Mouse (Mus musculus): ENCODE results near the gene Mdm1. TPM values are rescaled to one million over a fixed set of nuclear protein-coding genes. Genes with fewer than 3 reads are reported as not detected.
"Not testable (repeated sequence)": the region's sequence is repeated elsewhere in the genome, so short reads cannot be mapped to it uniquely, and the experiment has no call there.

Mdm1 gene
- polyA plus RNA-seq, 1 experiment: 23.3 TPM

GRCm38 (mm10) chr10:118178735-118179151 is 37.1 kb downstream of the Mdm1 start:
- TF ChIP-seq POLR2A (IDR thresholded peaks at IDR 0.05; ENCODE audit: control insufficient read depth, extremely low read depth, insufficient read depth, low read length, poor library complexity) (no peak), CTCF (IDR thresholded peaks at IDR 0.05; ENCODE audit: borderline replicate concordance, control insufficient read depth, extremely low read depth, insufficient read depth, low read length, poor library complexity) (no peak)
- Histone ChIP-seq H3K36me3 (ENCODE audit: control insufficient read depth, insufficient read depth, low read length) (no peaks in the 10 kb centered on the region), H3K4me1 (replicated peaks; ENCODE audit: control insufficient read depth, insufficient read depth, low read length) (0 out of 2 replicates have a peak, but pooled peaks cover 2% of the 10 kb centered on the region), H3K27me3 (ENCODE audit: control insufficient read depth, insufficient read depth, low read length) (no peaks in the 10 kb centered on the region), H3K27ac (ENCODE audit: control insufficient read depth, insufficient read depth, low read length) (no peak overlapping the region), H3K4me3 (ENCODE audit: control insufficient read depth, insufficient read depth, low read length) (no peak overlapping the region)
- 12% methylated on average over 10 of the region's 10 CpGs for whole genome bisulfite sequencing
- DNase-seq: no peak

GRCm38 (mm10) chr10:118179265-118179664 is 37.7 kb downstream of the Mdm1 start:
- no peak for TF ChIP-seq CTCF (IDR thresholded peaks at IDR 0.05; ENCODE audit: borderline replicate concordance, control insufficient read depth, extremely low read depth, insufficient read depth, low read length, poor library complexity)
- TF ChIP-seq POLR2A (IDR thresholded peaks at IDR 0.05; ENCODE audit: control insufficient read depth, extremely low read depth, insufficient read depth, low read length, poor library complexity): no peak
- DNase-seq: no peak
- Histone ChIP-seq H3K4me3 (ENCODE audit: control insufficient read depth, insufficient read depth, low read length) (no peak overlapping the region), H3K36me3 (ENCODE audit: control insufficient read depth, insufficient read depth, low read length) (no peaks in the 10 kb centered on the region), H3K27me3 (ENCODE audit: control insufficient read depth, insufficient read depth, low read length) (no peaks in the 10 kb centered on the region), H3K27ac (ENCODE audit: control insufficient read depth, insufficient read depth, low read length) (no peak overlapping the region), H3K4me1 (replicated peaks; ENCODE audit: control insufficient read depth, insufficient read depth, low read length) (0 out of 2 replicates have a peak, but pooled peaks cover 2% of the 10 kb centered on the region)
- WGBS: 90% methylated on average over 11 of the region's 11 CpGs

- H3K27ac ChIP-seq (ENCODE audit: control insufficient read depth, insufficient read depth, low read length); H3K4me3 ChIP-seq (ENCODE audit: control insufficient read depth, insufficient read depth, low read length); DNase-seq; H3K4me1 ChIP-seq (replicated peaks; ENCODE audit: control insufficient read depth, insufficient read depth, low read length); H3K27me3 ChIP-seq (ENCODE audit: control insufficient read depth, insufficient read depth, low read length); H3K36me3 ChIP-seq (ENCODE audit: control insufficient read depth, insufficient read depth, low read length): not testable (repeated sequence)
- WGBS: 8% methylated on average over 3 of the region's 3 CpGs
Measured at GRCm38 (mm10) chr10:118195150-118195549, 53.5 kb downstream of the Mdm1 start.

- no peaks in the 10 kb centered on the region for H3K4me1 ChIP-seq (replicated peaks; ENCODE audit: control insufficient read depth, insufficient read depth, low read length)
- WGBS: 93% methylated on average over 4 of the region's 4 CpGs
- no peak within 1 kb of the TSS for H3K27ac ChIP-seq (ENCODE audit: control insufficient read depth, insufficient read depth, low read length)
- no peaks in the 10 kb centered on the region for H3K36me3 ChIP-seq (ENCODE audit: control insufficient read depth, insufficient read depth, low read length)
- TF ChIP-seq POLR2A (IDR thresholded peaks at IDR 0.05; ENCODE audit: control insufficient read depth, extremely low read depth, insufficient read depth, low read length, poor library complexity) (no peak), CTCF (IDR thresholded peaks at IDR 0.05; ENCODE audit: borderline replicate concordance, control insufficient read depth, extremely low read depth, insufficient read depth, low read length, poor library complexity) (no peak)
- no peaks in the 10 kb centered on the region for H3K27me3 ChIP-seq (ENCODE audit: control insufficient read depth, insufficient read depth, low read length)
- no peak within 1 kb of the TSS for H3K4me3 ChIP-seq (ENCODE audit: control insufficient read depth, insufficient read depth, low read length)
- DNase-seq: no peak
Measured at GRCm38 (mm10) chr10:118204642-118205041, 63.0 kb downstream of the Mdm1 start, which contains the start of gene Il22. TSS of gene Il22 (plus strand) at chr10:118204942.

GRCm38 (mm10) chr10:118215719-118216393 is 74.2 kb downstream of the Mdm1 start:
- not testable (repeated sequence) for DNase-seq; H3K4me3 ChIP-seq (ENCODE audit: control insufficient read depth, insufficient read depth, low read length); H3K27me3 ChIP-seq (ENCODE audit: control insufficient read depth, insufficient read depth, low read length); H3K4me1 ChIP-seq (replicated peaks; ENCODE audit: control insufficient read depth, insufficient read depth, low read length); H3K27ac ChIP-seq (ENCODE audit: control insufficient read depth, insufficient read depth, low read length); H3K36me3 ChIP-seq (ENCODE audit: control insufficient read depth, insufficient read depth, low read length)
- WGBS: 27% methylated on average over 3 of the region's 4 CpGs

Other genes starting within 250 kb of the Mdm1 start
- gene Il22, start 63.1 kb downstream of the Mdm1 start, polyA plus RNA-seq (2012; rRNA removed): 0.20 TPM in 1 of 2 replicates, not detected in the other
- gene Gm32717, start 99.0 kb downstream of the Mdm1 start, polyA plus RNA-seq (2012; rRNA removed): not detected in 2 replicates
- not detected in 2 replicates for gene Gm32802, start 116.9 kb downstream of the Mdm1 start, polyA plus RNA-seq (2012; rRNA removed)
- not detected in 2 replicates for gene Iltifb, start 153.2 kb downstream of the Mdm1 start, polyA plus RNA-seq (2012; rRNA removed)
- gene Gm9040, start 185.2 kb downstream of the Mdm1 start, polyA plus RNA-seq (2012; rRNA removed): not detected in 2 replicates
- gene Gm9044, start 190.6 kb downstream of the Mdm1 start, polyA plus RNA-seq (2012; rRNA removed): not detected in 2 replicates
- gene Gm9045, start 196.0 kb downstream of the Mdm1 start, polyA plus RNA-seq (2012; rRNA removed): 0.05 TPM in 1 of 2 replicates, not detected in the other
- gene Gm9046, start 201.4 kb downstream of the Mdm1 start, polyA plus RNA-seq (2012; rRNA removed): not detected in 2 replicates
- gene Gm9048, start 206.9 kb downstream of the Mdm1 start, polyA plus RNA-seq (2012; rRNA removed): not detected in 2 replicates
- 0.05 TPM in 1 of 2 replicates, not detected in the other for gene Gm9049, start 212.3 kb downstream of the Mdm1 start, polyA plus RNA-seq (2012; rRNA removed)

All from thymus, adult 2 months (tissue).